Comparison of ENCODE assay signal across 8 mouse cellular contexts in genomic region chr5:134688718-134689284, GRCm38 (mm10). TPM values are rescaled to one million over a fixed set of nuclear protein-coding genes. Genes with fewer than 3 reads are reported as not detected.
DNase-seq lines count a peak whose midpoint lies in the region; ATAC-seq and TF ChIP-seq lines count a peak whose summit lies in the region.

No protein-coding gene starts in this region.

- peaks cover 11% of the 10 kb centered on the region; the same call in 1 of the 2 replicates for H3K36me3 ChIP-seq in hindbrain, postnatal 0 days (ENCODE audit: insufficient read depth, low read length)

- peak overlapping the region; percentile 87 for H3K4me3 ChIP-seq in gastrocnemius, adult 2 months
- peak overlapping the region; percentile 90 for H3K4me3 ChIP-seq in hindbrain, postnatal 0 days (ENCODE audit: low read length)
- peak overlapping the region; percentile 80 for H3K4me3 ChIP-seq in left cerebral cortex, adult 2 months

- H3K9me3 ChIP-seq in hindbrain, postnatal 0 days (ENCODE audit: low read length) = no peaks in the 10 kb centered on the region

- peak; percentile 100 for DNase-seq in ZHBTc4 (ENCODE audit: low read depth, low spot score)
- DNase-seq in gastrocnemius, adult 2 months = peak; percentile 99
- DNase-seq in hindbrain, postnatal 0 days (ENCODE audit: low spot score) = peak; percentile 99
- peak; percentile 97 to 99 for DNase-seq in left cerebral cortex, adult 2 months (ENCODE audit: extremely low spot score in 1 of 2, low spot score in 2 of 2)
- DNase-seq in right cerebral cortex, adult 2 months (ENCODE audit: low spot score in 2 of 2) = peak; percentile 98 to 99
- peak; percentile 99 for DNase-seq in urinary bladder, postnatal 14 days (ENCODE audit: low spot score)

- TF ChIP-seq CTCF in gastrocnemius, adult 2 months (IDR thresholded peaks at IDR 0.05) = peak; percentile 57
- peak; percentile 69 for TF ChIP-seq CTCF in hindbrain, postnatal 0 days (IDR thresholded peaks at IDR 0.05; ENCODE audit: low read depth)
- peak; percentile 65 for TF ChIP-seq CTCF in left cerebral cortex, adult 2 months (IDR thresholded peaks at IDR 0.05)

- peak overlapping the region; percentile 85 for H3K27ac ChIP-seq in gastrocnemius, adult 2 months
- H3K27ac ChIP-seq in hindbrain, postnatal 0 days = peak overlapping the region; percentile 79
- H3K27ac ChIP-seq in left cerebral cortex, adult 2 months = peak overlapping the region; percentile 81

- no peaks in the 10 kb centered on the region for H3K27me3 ChIP-seq in hindbrain, postnatal 0 days (ENCODE audit: insufficient read depth, low read length)

- peak overlapping the region; percentile 94 for H3K9ac ChIP-seq in hindbrain, postnatal 0 days (replicated peaks; ENCODE audit: low read length)

- intact Hi-C loops in gastrocnemius, adult 2 months (cut with DNase I) = loop anchor here (5.0 kb wide), 2 partner anchors 52 to 106 kb away; partner anchors contain the start of genes Eif4h and Rfc2
- intact Hi-C loops in left cerebral cortex, adult 2 months (cut with DNase I) = loop anchor here (2.0 kb wide), 1 partner anchor 50 kb away; the partner anchor contains the start of gene Eif4h

- no peaks in the 10 kb centered on the region; the same call in 1 of the 2 replicates for H3K4me1 ChIP-seq in hindbrain, postnatal 0 days (ENCODE audit: insufficient read depth, low read length)

- H3K4me2 ChIP-seq in hindbrain, postnatal 0 days (ENCODE audit: low read depth, low read length) = peak overlapping the region; percentile 84

- peak; percentile 92 for ATAC-seq in common myeloid progenitor, adult 5-6 weeks (replicated peaks; ENCODE audit: low read depth, poor library complexity, severe bottlenecking)
- ATAC-seq in hindbrain, postnatal 0 days = peak; percentile 96
- peak; percentile 91 for ATAC-seq in megakaryocyte, adult 5-6 weeks (ENCODE audit: poor library complexity, severe bottlenecking)

- WGBS in hindbrain, postnatal 0 days = under 1% methylated on average over 38 of the region's 38 CpGs

RNA-seq across cellular contexts. Expression of gene Limk1, which starts 0.4 kb away (rescaled TPM):
- total RNA-seq in common myeloid progenitor, adult 5-6 weeks (2017) = 12.6 and 15.1 TPM in 2 replicates
- total RNA-seq in gastrocnemius, adult 2 months (2021) = 1 to 10 TPM; 1.5 to 2.2 TPM
- total RNA-seq in hindbrain, postnatal 0 days (2014; rRNA removed) = 89.7 and 90.6 TPM in 2 replicates
- 19.7 and 20.4 TPM in 2 replicates for polyA plus RNA-seq in hindbrain, postnatal 0 days (2015; fragmentation: Nextera tagmentation; extraction: Ambion mirVana)
- 10 to 100 TPM; 59.8 to 65.4 TPM for total RNA-seq in left cerebral cortex, adult 2 months (2021)
- total RNA-seq in megakaryocyte, adult 5-6 weeks (2015) = 9.5 and 11.8 TPM in 2 replicates
- total RNA-seq in megakaryocyte, adult 5-6 weeks (2017) = 7.5 and 8.3 TPM in 2 replicates

RNA-seq across cellular contexts. Expression of gene Eif4h, which starts 49.5 kb away (rescaled TPM):
- total RNA-seq in common myeloid progenitor, adult 5-6 weeks (2017) = 214 and 235 TPM in 2 replicates
- total RNA-seq in gastrocnemius, adult 2 months (2021) = 100 to 1,000 TPM in 1 of 2 experiments, 10 to 100 TPM in 1; 92.2 to 105 TPM
- total RNA-seq in hindbrain, postnatal 0 days (2014; rRNA removed) = 472 and 489 TPM in 2 replicates
- 298 and 304 TPM in 2 replicates for polyA plus RNA-seq in hindbrain, postnatal 0 days (2015; fragmentation: Nextera tagmentation; extraction: Ambion mirVana)
- 100 to 1,000 TPM; 319 to 322 TPM for total RNA-seq in left cerebral cortex, adult 2 months (2021)
- total RNA-seq in megakaryocyte, adult 5-6 weeks (2015) = 160 and 176 TPM in 2 replicates
- total RNA-seq in megakaryocyte, adult 5-6 weeks (2017) = 191 and 197 TPM in 2 replicates

RNA-seq across cellular contexts. Expression of gene Eln, which starts 58.3 kb away (rescaled TPM):
- not detected in 2 replicates for total RNA-seq in common myeloid progenitor, adult 5-6 weeks (2017)
- 10 to 100 TPM; 17.6 to 31.6 TPM for total RNA-seq in gastrocnemius, adult 2 months (2021)
- 31.8 and 43.3 TPM in 2 replicates for total RNA-seq in hindbrain, postnatal 0 days (2014; rRNA removed)
- polyA plus RNA-seq in hindbrain, postnatal 0 days (2015; fragmentation: Nextera tagmentation; extraction: Ambion mirVana) = 30.4 and 47.4 TPM in 2 replicates
- 10 to 100 TPM; 11.3 to 11.7 TPM for total RNA-seq in left cerebral cortex, adult 2 months (2021)
- not detected in 2 replicates for total RNA-seq in megakaryocyte, adult 5-6 weeks (2015)
- not detected in 2 replicates for total RNA-seq in megakaryocyte, adult 5-6 weeks (2017)

Comparison
In these comparisons a context has a peak if more than half of its experiments do, and no peak if none do; other contexts are left out.
1. Peak in every context shown above with its lines: DNase-seq, ATAC-seq, H3K4me3 ChIP-seq and H3K27ac ChIP-seq.
2. RNA of gene Eln, which starts 58.3 kb away (total RNA-seq): 31.8 to 43.3 TPM in hindbrain, postnatal 0 days, 17.6 to 31.6 TPM in gastrocnemius, adult 2 months and 11.3 to 11.7 TPM in left cerebral cortex, adult 2 months; not detected in common myeloid progenitor, adult 5-6 weeks and not detected in megakaryocyte, adult 5-6 weeks; every median in the first group is over 10 times any median in the second.